Mouse (Mus musculus) MEL (cell line): ENCODE data around the gene Itpk1. TPM values are rescaled to one million over a fixed set of nuclear protein-coding genes. Genes with fewer than 3 reads are reported as not detected.

ENCODE experiments used
- DNase-seq: peaks from one replicate; pipeline ENCODE4 v3.0.0; 2011; ENCODE audit warnings: low read depth, low spot score
- H3K27ac ChIP-seq: 2 replicates; pipeline ENCODE4 v1.5.1; 2012; ENCODE audit warnings: low read depth, mild to moderate bottlenecking, control low read depth, low read length, moderate library complexity; ENCODE audit not compliant: control insufficient read depth
- H3K27me3 ChIP-seq, 2 experiments: fragments of 150-350 bp in 1 of 2; sonication (generic) in 1 of 2; 2 replicates each; pipeline ENCODE4 v1.6.1; 2012; ENCODE audit warnings: low read length in 2 of 2, mild to moderate bottlenecking in 2 of 2, improper control_type of control experiment in 1 of 2, moderate library complexity in 1 of 2; ENCODE audit not compliant: insufficient read depth in 2 of 2, control insufficient read depth in 1 of 2
- H3K36me3 ChIP-seq, 2 experiments: 2 replicates each; pipeline ENCODE4 v1.6.1; 2012 to 2014; ENCODE audit warnings: low read length in 2 of 2, improper control_type of control experiment in 1 of 2, inconsistent platforms in 1 of 2, mild to moderate bottlenecking in 1 of 2; ENCODE audit not compliant: insufficient read depth in 2 of 2, control insufficient read depth in 1 of 2
- H3K4me1 ChIP-seq, 2 experiments: fragments of 150-350 bp in 1 of 2; sonication (generic) in 1 of 2; 2 replicates each; pipeline ENCODE4 v1.6.1; 2012; ENCODE audit warnings: low read length in 2 of 2, improper control_type of control experiment in 1 of 2, mild to moderate bottlenecking in 1 of 2; ENCODE audit not compliant: insufficient read depth in 2 of 2, control insufficient read depth in 1 of 2
- H3K4me3 ChIP-seq, 2 experiments: fragments of 150-350 bp in 1 of 2; sonication (generic) in 1 of 2; 2 replicates each; pipeline ENCODE4 v1.5.1; 2012; ENCODE audit warnings: low read depth in 2 of 2, low read length in 2 of 2, mild to moderate bottlenecking in 2 of 2, moderate library complexity in 2 of 2, control low read depth in 1 of 2, improper control_type of control experiment in 1 of 2; ENCODE audit not compliant: control insufficient read depth in 1 of 2, insufficient read depth in 1 of 2
- H3K79me2 ChIP-seq: 2 replicates; pipeline ENCODE4 v1.6.1; 2012; ENCODE audit warnings: mild to moderate bottlenecking, low read length, moderate library complexity; ENCODE audit not compliant: control insufficient read depth, poor library complexity, insufficient read depth
- H3K9ac ChIP-seq: 2 replicates; pipeline ENCODE4 v1.6.1; 2012; ENCODE audit warnings: low read depth, mild to moderate bottlenecking, control low read depth, low read length, moderate library complexity; ENCODE audit not compliant: control insufficient read depth, poor library complexity, severe bottlenecking
- H3K9me3 ChIP-seq: fragments of 150-350 bp; sonication (generic); replicated peaks from 2 replicates; pipeline ENCODE4 v1.6.1; 2012; ENCODE audit warnings: mild to moderate bottlenecking, low read length, improper control_type of control experiment, moderate library complexity; ENCODE audit not compliant: insufficient read depth
- CTCF ChIP-seq, 3 experiments: IDR thresholded peaks in 2 of 3; conservative IDR thresholded peaks in 1 of 3; 2 replicates each; pipeline ENCODE4 v1.5.1; 2011 to 2012; ENCODE audit warnings: low read length in 3 of 3, low read depth in 2 of 3, mild to moderate bottlenecking in 2 of 3, improper control_type of control experiment in 1 of 3, inconsistent platforms in 1 of 3, mixed read lengths in 1 of 3, moderate library complexity in 1 of 3; ENCODE audit not compliant: control insufficient read depth in 1 of 3, insufficient read depth in 1 of 3, poor library complexity in 1 of 3, severe bottlenecking in 1 of 3
- ELF1 ChIP-seq: IDR thresholded peaks from 2 replicates; pipeline ENCODE4 v1.6.1; 2014; ENCODE audit warnings: low read depth, mild to moderate bottlenecking, inconsistent platforms, low read length, improper control_type of control experiment, moderate library complexity
- ETS1 ChIP-seq: IDR thresholded peaks from 2 replicates; pipeline ENCODE4 v1.6.1; 2012; ENCODE audit warnings: low read depth, mild to moderate bottlenecking, inconsistent platforms, low read length, improper control_type of control experiment, moderate library complexity
- GABPA ChIP-seq: IDR thresholded peaks from 2 replicates; pipeline ENCODE4 v1.6.1; 2012; ENCODE audit warnings: low read depth, mild to moderate bottlenecking, inconsistent platforms, low read length, improper control_type of control experiment, moderate library complexity
- GATA1 ChIP-seq: IDR thresholded peaks from 2 replicates; pipeline ENCODE4 v1.6.1; 2011; ENCODE audit warnings: low read depth, low read length, improper control_type of control experiment
- KAT2A ChIP-seq: conservative IDR thresholded peaks from 2 replicates; pipeline ENCODE4 v1.6.1; 2012; ENCODE audit warnings: low read depth, low read length, improper control_type of control experiment, inconsistent platforms
- MAFK ChIP-seq: IDR thresholded peaks from 2 replicates; pipeline ENCODE4 v1.6.1; 2011; ENCODE audit warnings: low read depth, mild to moderate bottlenecking, low read length, improper control_type of control experiment, borderline replicate concordance
- MAZ ChIP-seq: IDR thresholded peaks from 2 replicates; pipeline ENCODE4 v1.6.1; 2012; ENCODE audit warnings: low read depth, mild to moderate bottlenecking, inconsistent platforms, low read length, improper control_type of control experiment
- MEF2A ChIP-seq: IDR thresholded peaks from 2 replicates; pipeline ENCODE4 v1.6.1; 2014; ENCODE audit warnings: low read depth, mild to moderate bottlenecking, inconsistent platforms, low read length, improper control_type of control experiment; ENCODE audit not compliant: poor library complexity, insufficient replicate concordance, severe bottlenecking; ENCODE audit errors: extremely low read depth
- MYB ChIP-seq: IDR thresholded peaks from 2 replicates; pipeline ENCODE4 v1.6.1; 2011; ENCODE audit warnings: mild to moderate bottlenecking, low read depth, low read length, improper control_type of control experiment
- MYC ChIP-seq: IDR thresholded peaks from 2 replicates; pipeline ENCODE4 v1.6.1; 2011; ENCODE audit warnings: low read depth, mild to moderate bottlenecking, low read length, improper control_type of control experiment, moderate library complexity
- NRF1 ChIP-seq: IDR thresholded peaks from 2 replicates; pipeline ENCODE4 v1.6.1; 2014; ENCODE audit warnings: low read depth, mild to moderate bottlenecking, inconsistent platforms, low read length, improper control_type of control experiment, moderate library complexity; ENCODE audit not compliant: poor library complexity, insufficient read depth, severe bottlenecking
- POLR2A ChIP-seq, 2 experiments: IDR thresholded peaks; 2 replicates each; pipeline ENCODE4 v1.6.1; 2011 to 2012; ENCODE audit warnings: low read length in 2 of 2, mild to moderate bottlenecking in 2 of 2, control low read depth in 1 of 2, improper control_type of control experiment in 1 of 2, low read depth in 1 of 2, moderate library complexity in 1 of 2; ENCODE audit not compliant: control insufficient read depth in 1 of 2, insufficient read depth in 1 of 2, poor library complexity in 1 of 2
- POLR2AphosphoS2 ChIP-seq: IDR thresholded peaks from 2 replicates; pipeline ENCODE4 v1.6.1; 2011; ENCODE audit warnings: low read length, improper control_type of control experiment
- SIN3A ChIP-seq: IDR thresholded peaks from 2 replicates; pipeline ENCODE4 v1.6.1; 2012; ENCODE audit warnings: low read length, improper control_type of control experiment, inconsistent platforms
- SMC3 ChIP-seq: IDR thresholded peaks from 2 replicates; pipeline ENCODE4 v1.6.1; 2011; ENCODE audit warnings: low read depth, low read length, improper control_type of control experiment
- TAL1 ChIP-seq: IDR thresholded peaks from 2 replicates; pipeline ENCODE4 v1.6.1; 2012; ENCODE audit warnings: mild to moderate bottlenecking, inconsistent platforms, low read length, moderate library complexity, mixed read lengths
- TBP ChIP-seq: IDR thresholded peaks from 2 replicates; pipeline ENCODE4 v1.8.0; 2011; ENCODE audit warnings: low read depth, low read length, improper control_type of control experiment
- TCF12 ChIP-seq: IDR thresholded peaks from 2 replicates; pipeline ENCODE4 v1.6.1; 2014; ENCODE audit warnings: low read depth, mild to moderate bottlenecking, inconsistent platforms, low read length, improper control_type of control experiment, moderate library complexity
- UBTF ChIP-seq: IDR thresholded peaks from 2 replicates; pipeline ENCODE4 v1.6.1; 2012; ENCODE audit warnings: low read depth, mild to moderate bottlenecking, inconsistent platforms, low read length, improper control_type of control experiment, moderate library complexity, borderline replicate concordance; ENCODE audit not compliant: insufficient read depth
- USF2 ChIP-seq, 2 experiments: IDR thresholded peaks; 2 replicates each; pipeline ENCODE4 v1.6.1; 2011 to 2012; ENCODE audit warnings: improper control_type of control experiment in 2 of 2, low read length in 2 of 2, borderline replicate concordance in 1 of 2, inconsistent platforms in 1 of 2, low read depth in 1 of 2, mild to moderate bottlenecking in 1 of 2; ENCODE audit not compliant: insufficient read depth in 1 of 2
- ZKSCAN1 ChIP-seq: IDR thresholded peaks from 2 replicates; pipeline ENCODE4 v1.6.1; 2012; ENCODE audit warnings: low read depth, mild to moderate bottlenecking, inconsistent platforms, low read length, improper control_type of control experiment, moderate library complexity
- ZNF384 ChIP-seq: IDR thresholded peaks from 2 replicates; pipeline ENCODE4 v1.6.1; 2012; ENCODE audit warnings: low read depth, mild to moderate bottlenecking, inconsistent platforms, low read length, improper control_type of control experiment
- polyA plus RNA-seq, 2 experiments: library from polyadenylated mRNA; stranded (reverse) in 1 of 2; unstranded in 1 of 2; fragments of >175 nt in 1 of 2; fragments of >200 nt in 1 of 2; gene quantifications; 2 replicates each; pipeline versions ENCODE4 v1.2.1 to v1.2.4; 2012; ENCODE audit warnings: low replicate concordance in 2 of 2, low read depth in 1 of 2; ENCODE audit not compliant: insufficient read length in 2 of 2, insufficient read depth in 1 of 2, missing spikeins in 1 of 2
- total RNA-seq: library from RNA; depleted of rRNA; stranded (reverse); fragments of 300-350 nt; gene quantifications from 2 replicates; pipeline ENCODE4 v1.2.3, GENCODE M21; 2012

Gene Itpk1
- total and polyA plus RNA-seq, 3 experiments, result 12.0 to 25.7 TPM; not detected in 1

DNA sequence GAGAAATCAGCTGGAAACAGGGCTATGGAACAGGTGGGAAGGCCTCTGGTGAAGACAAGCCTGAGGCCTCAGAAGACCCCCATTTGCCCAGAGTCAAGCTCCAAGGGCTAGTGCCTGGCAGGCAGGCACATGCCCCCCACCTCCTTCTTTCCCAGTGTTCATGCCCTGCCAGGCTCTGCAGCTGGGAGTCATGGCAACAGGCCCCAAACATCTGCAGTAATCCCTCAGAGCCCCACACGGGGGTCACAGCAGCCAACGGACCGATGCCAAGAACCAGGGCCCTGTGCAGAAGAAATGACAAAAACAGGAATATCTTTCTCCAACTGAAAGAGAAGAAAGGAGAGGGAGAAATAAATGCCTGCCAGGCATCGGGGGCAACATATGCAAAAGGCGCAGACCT is 20.8 kb downstream of the Itpk1 start:
- Histone ChIP-seq H3K9me3 (no peaks in the 10 kb centered on the region), H3K36me3 (no peaks in the 10 kb centered on the region)
- DNase-seq, result no peak
- TF ChIP-seq MAFK, result no peak
- TF ChIP-seq GATA1, result no peak
- TF ChIP-seq CTCF (IDR thresholded peaks at IDR 0.05 in 2 of 3, conservative IDR thresholded peaks at IDR 0.05 in 1 of 3; ENCODE audit: control insufficient read depth in 1 of 3, insufficient read depth in 1 of 3, low read depth in 2 of 3, low read length in 3 of 3, poor library complexity in 1 of 3, severe bottlenecking in 1 of 3), result no peak
- no peak for TF ChIP-seq MAZ
- TF ChIP-seq MEF2A, result no peak
- no peak for TF ChIP-seq TBP
- TF ChIP-seq POLR2AphosphoS2, result no peak
- no peak for TF ChIP-seq ETS1
- no peak for TF ChIP-seq KAT2A
- no peak for TF ChIP-seq UBTF
- TF ChIP-seq POLR2A (IDR thresholded peaks at IDR 0.05; ENCODE audit: control insufficient read depth in 1 of 2, insufficient read depth in 1 of 2, low read depth in 1 of 2, low read length in 2 of 2, poor library complexity in 1 of 2), result no peak
- TF ChIP-seq, all 39 proteins: peak for 0
- Histone ChIP-seq H3K4me1 (no peaks in the 10 kb centered on the region), H3K79me2 (no peaks in the 10 kb centered on the region), H3K27ac (no peak overlapping the region), H3K4me3 (no peak overlapping the region), H3K27me3 (no peaks in the 10 kb centered on the region), H3K9ac (no peak overlapping the region)

GRCm38 (mm10) chr12:102683438-102683837 is 21.3 kb downstream of the Itpk1 start:
- TF ChIP-seq TCF12 (no peak), GABPA (no peak), POLR2A (IDR thresholded peaks at IDR 0.05; ENCODE audit: control insufficient read depth in 1 of 2, insufficient read depth in 1 of 2, low read depth in 1 of 2, low read length in 2 of 2, poor library complexity in 1 of 2) (no peak), ELF1 (no peak), KAT2A (no peak), MAZ (no peak), ZKSCAN1 (no peak), TAL1 (no peak), ZNF384 (no peak), NRF1 (no peak), MYB (no peak), SIN3A (no peak), USF2 (IDR thresholded peaks at IDR 0.05; ENCODE audit: borderline replicate concordance in 1 of 2, insufficient read depth in 1 of 2, low read depth in 1 of 2, low read length in 2 of 2) (no peak), GATA1 (no peak), MYC (no peak), SMC3 (no peak)
- TF ChIP-seq, all 39 proteins: peak for 0
- H3K79me2 ChIP-seq, result no peaks in the 10 kb centered on the region
- no peak overlapping the region for H3K9ac ChIP-seq
- no peak overlapping the region for H3K27ac ChIP-seq
- DNase-seq, result no peak
- H3K36me3 ChIP-seq, result no peaks in the 10 kb centered on the region
- H3K27me3 ChIP-seq, result no peaks in the 10 kb centered on the region
- H3K4me1 ChIP-seq, result no peaks in the 10 kb centered on the region
- H3K4me3 ChIP-seq, result no peak overlapping the region
- H3K9me3 ChIP-seq, result no peaks in the 10 kb centered on the region
